Mouse (Mus musculus): Measurements from ENCODE around the gene Hist1h2af. TPM values are rescaled to one million over a fixed set of nuclear protein-coding genes. Genes with fewer than 3 reads are reported as not detected.

Gene Hist1h2af
- polyA plus RNA-seq, 1 experiment from 2014 or later: 5.4 TPM

Small RNAs within 50 kb of the gene (microRNA-seq; reads per million reads assigned to microRNA genes)
- not detected for gene Gm44297
- not detected for gene Gm44359
- gene Gm44394: not detected
- gene n-TStga1: not detected

Other genes with a start within 250 kb of the Hist1h2af start
- gene Zfp322a, start 164.7 kb upstream of the Hist1h2af start, polyA plus RNA-seq (2014; fragmentation: Nextera tagmentation; extraction: Ambion mirVana): 39.5 and 41.0 TPM in 2 replicates
- gene Abt1, start 110.0 kb upstream of the Hist1h2af start, polyA plus RNA-seq (2014; fragmentation: Nextera tagmentation; extraction: Ambion mirVana): 8.3 and 9.1 TPM in 2 replicates
- 1.7 and 1.9 TPM in 2 replicates for gene Btn1a1, start 68.0 kb upstream of the Hist1h2af start, polyA plus RNA-seq (2014; fragmentation: Nextera tagmentation; extraction: Ambion mirVana)
- 0.40 and 0.43 TPM in 2 replicates for gene Btn2a2, start 45.0 kb upstream of the Hist1h2af start, polyA plus RNA-seq (2014; fragmentation: Nextera tagmentation; extraction: Ambion mirVana)
- gene Hist1h4h, start 2.9 kb upstream of the Hist1h2af start, polyA plus RNA-seq (2014; fragmentation: Nextera tagmentation; extraction: Ambion mirVana): 7.5 and 8.5 TPM in 2 replicates
- gene Hist1h3g, start 1.5 kb downstream of the Hist1h2af start, polyA plus RNA-seq (2014; fragmentation: Nextera tagmentation; extraction: Ambion mirVana): 3.0 and 4.3 TPM in 2 replicates
- gene Hist1h2bh, start 9.5 kb downstream of the Hist1h2af start, polyA plus RNA-seq (2014; fragmentation: Nextera tagmentation; extraction: Ambion mirVana): 0.65 and 0.66 TPM in 2 replicates
- gene Hist1h3f, start 10.1 kb downstream of the Hist1h2af start, polyA plus RNA-seq (2014; fragmentation: Nextera tagmentation; extraction: Ambion mirVana): 0.65 and 0.72 TPM in 2 replicates
- not detected in 2 replicates for gene Hist1h4f, start 17.7 kb downstream of the Hist1h2af start, polyA plus RNA-seq (2014; fragmentation: Nextera tagmentation; extraction: Ambion mirVana)
- 0.24 and 0.41 TPM in 2 replicates for gene Hist1h1d, start 19.4 kb downstream of the Hist1h2af start, polyA plus RNA-seq (2014; fragmentation: Nextera tagmentation; extraction: Ambion mirVana)
- gene Hist1h3e, start 28.5 kb downstream of the Hist1h2af start, polyA plus RNA-seq (2014; fragmentation: Nextera tagmentation; extraction: Ambion mirVana): 2.0 TPM in 2 replicates
- 34.9 and 49.1 TPM in 2 replicates for gene Hist1h2ae, start 37.3 kb downstream of the Hist1h2af start, polyA plus RNA-seq (2014; fragmentation: Nextera tagmentation; extraction: Ambion mirVana)
- gene Hist1h2bg, start 37.5 kb downstream of the Hist1h2af start, polyA plus RNA-seq (2014; fragmentation: Nextera tagmentation; extraction: Ambion mirVana): 3.7 and 6.2 TPM in 2 replicates
- gene Hist1h2bf, start 40.3 kb downstream of the Hist1h2af start, polyA plus RNA-seq (2014; fragmentation: Nextera tagmentation; extraction: Ambion mirVana): 0.61 and 3.7 TPM in 2 replicates
- gene Hist1h2ad, start 40.5 kb downstream of the Hist1h2af start, polyA plus RNA-seq (2014; fragmentation: Nextera tagmentation; extraction: Ambion mirVana): 0.44 and 0.53 TPM in 2 replicates
- gene Hist1h3d, start 41.9 kb downstream of the Hist1h2af start, polyA plus RNA-seq (2014; fragmentation: Nextera tagmentation; extraction: Ambion mirVana): 2.2 and 3.7 TPM in 2 replicates
- 38.6 and 49.0 TPM in 2 replicates for gene Hist1h4d, start 47.7 kb downstream of the Hist1h2af start, polyA plus RNA-seq (2014; fragmentation: Nextera tagmentation; extraction: Ambion mirVana)
- 1.3 and 1.8 TPM in 2 replicates for gene Hist1h2be, start 87.2 kb downstream of the Hist1h2af start, polyA plus RNA-seq (2014; fragmentation: Nextera tagmentation; extraction: Ambion mirVana)
- 8.7 and 10.0 TPM in 2 replicates for gene Hist1h1e, start 88.7 kb downstream of the Hist1h2af start, polyA plus RNA-seq (2014; fragmentation: Nextera tagmentation; extraction: Ambion mirVana)
- gene Hist1h2ac, start 150.0 kb downstream of the Hist1h2af start, polyA plus RNA-seq (2014; fragmentation: Nextera tagmentation; extraction: Ambion mirVana): 0.46 and 0.65 TPM in 2 replicates
- 51.9 and 57.5 TPM in 2 replicates for gene Hist1h2bc, start 150.3 kb downstream of the Hist1h2af start, polyA plus RNA-seq (2014; fragmentation: Nextera tagmentation; extraction: Ambion mirVana)
- 0.30 TPM in 1 of 2 replicates, not detected in the other for gene Hist1h1t, start 161.9 kb downstream of the Hist1h2af start, polyA plus RNA-seq (2014; fragmentation: Nextera tagmentation; extraction: Ambion mirVana)
- gene Hist1h4c, start 164.5 kb downstream of the Hist1h2af start, polyA plus RNA-seq (2014; fragmentation: Nextera tagmentation; extraction: Ambion mirVana): 2.2 and 3.2 TPM in 2 replicates
- 13.0 and 15.1 TPM in 2 replicates for gene Hfe, start 176.9 kb downstream of the Hist1h2af start, polyA plus RNA-seq (2014; fragmentation: Nextera tagmentation; extraction: Ambion mirVana)
- gene Hist1h1c, start 204.9 kb downstream of the Hist1h2af start, polyA plus RNA-seq (2014; fragmentation: Nextera tagmentation; extraction: Ambion mirVana): 36.9 and 43.9 TPM in 2 replicates
- 2.5 and 2.7 TPM in 2 replicates for gene Hist1h3c, start 211.7 kb downstream of the Hist1h2af start, polyA plus RNA-seq (2014; fragmentation: Nextera tagmentation; extraction: Ambion mirVana)
- gene Hist1h2bb, start 212.8 kb downstream of the Hist1h2af start, polyA plus RNA-seq (2014; fragmentation: Nextera tagmentation; extraction: Ambion mirVana): 1.7 and 2.3 TPM in 2 replicates
- gene Hist1h2ab, start 217.2 kb downstream of the Hist1h2af start, polyA plus RNA-seq (2014; fragmentation: Nextera tagmentation; extraction: Ambion mirVana): 14.5 and 14.6 TPM in 2 replicates
- gene Hist1h3b, start 218.4 kb downstream of the Hist1h2af start, polyA plus RNA-seq (2014; fragmentation: Nextera tagmentation; extraction: Ambion mirVana): 4.6 and 6.7 TPM in 2 replicates
- 0.63 TPM in 1 of 2 replicates, not detected in the other for gene Hist1h4b, start 223.1 kb downstream of the Hist1h2af start, polyA plus RNA-seq (2014; fragmentation: Nextera tagmentation; extraction: Ambion mirVana)
- 1.1 TPM in 1 of 2 replicates, not detected in the other for gene Hist1h4a, start 227.3 kb downstream of the Hist1h2af start, polyA plus RNA-seq (2014; fragmentation: Nextera tagmentation; extraction: Ambion mirVana)
- 2.6 and 3.0 TPM in 2 replicates for gene Hist1h3a, start 228.5 kb downstream of the Hist1h2af start, polyA plus RNA-seq (2014; fragmentation: Nextera tagmentation; extraction: Ambion mirVana)
- 1.6 and 2.7 TPM in 2 replicates for gene Hist1h1a, start 229.8 kb downstream of the Hist1h2af start, polyA plus RNA-seq (2014; fragmentation: Nextera tagmentation; extraction: Ambion mirVana)
- gene Trim38, start 236.0 kb downstream of the Hist1h2af start, polyA plus RNA-seq (2014; fragmentation: Nextera tagmentation; extraction: Ambion mirVana): not detected in 2 replicates

Measured in heart, embryonic 14.5 days (tissue).